Mouse (Mus musculus) lung, embryonic 15.5 days (tissue): ENCODE measurements around the gene Tenm2. TPM values are rescaled to one million over a fixed set of nuclear protein-coding genes. Genes with fewer than 3 reads are reported as not detected.

Experiments used
- ATAC-seq: fragments of 200-750 bp; cut with Nextera tagmentation; 2 replicates; pipeline ENCODE4 v1.8.0; 2017; ENCODE audit warnings: moderate number of reproducible peaks, borderline replicate concordance; ENCODE audit not compliant: low FRiP score, low TSS enrichment; ENCODE audit errors: extremely low read depth
- H3K27ac ChIP-seq: fragments of 300-500 bp; sonication (generic); 2 replicates; pipeline ENCODE4 v1.5.1; 2015; ENCODE audit warnings: moderate library complexity, mild to moderate bottlenecking, inconsistent platforms
- H3K27me3 ChIP-seq: fragments of 300-500 bp; sonication (generic); 2 replicates; pipeline ENCODE4 v1.6.1; 2015; ENCODE audit warnings: inconsistent platforms
- H3K36me3 ChIP-seq: fragments of 300-500 bp; sonication (generic); 2 replicates; pipeline ENCODE4 v1.6.1; 2015; ENCODE audit warnings: inconsistent platforms
- H3K4me1 ChIP-seq: fragments of 300-500 bp; sonication (generic); 2 replicates; pipeline ENCODE4 v1.6.1; 2015; ENCODE audit warnings: inconsistent platforms
- H3K4me2 ChIP-seq: fragments of 300-500 bp; sonication (generic); 2 replicates; pipeline ENCODE4 v1.6.1; 2015; ENCODE audit warnings: inconsistent platforms, mild to moderate bottlenecking, moderate library complexity
- H3K4me3 ChIP-seq: fragments of 300-500 bp; sonication (generic); 2 replicates; pipeline ENCODE4 v1.5.1; 2015; ENCODE audit warnings: mild to moderate bottlenecking, inconsistent platforms
- H3K9ac ChIP-seq: fragments of 300-500 bp; sonication (generic); 2 replicates; pipeline ENCODE4 v1.6.1; 2015; ENCODE audit warnings: inconsistent platforms
- H3K9me3 ChIP-seq: fragments of 300-500 bp; sonication (generic); 2 replicates; pipeline ENCODE4 v1.6.1; 2016; ENCODE audit warnings: inconsistent platforms
- WGBS: fragments of 180-500 bp; shearing (Covaris S2); methylation state at CpG from one replicate; pipeline ENCODE4 v1.1.7; 2015; 5-methylcytosine and 5-hydroxymethylcytosine counted together
- polyA plus RNA-seq: library from polyadenylated mRNA; unstranded; fragments of >200 nt; fragmentation: Nextera tagmentation; extraction: Ambion mirVana; gene quantifications from 2 replicates; pipeline ENCODE4 v1.2.1, GENCODE M21; 2015

Gene Tenm2
- polyA plus RNA-seq: 0.35 and 0.44 TPM in 2 replicates

- peak within 1 kb of the TSS; percentile 95 for H3K4me2 ChIP-seq
- no peaks in the 10 kb centered on the region for H3K36me3 ChIP-seq
- H3K4me3 ChIP-seq: peak within 1 kb of the TSS; percentile 72
- peak within 1 kb of the TSS; percentile 33 for H3K27ac ChIP-seq
- peaks cover 12% of the 10 kb centered on the region; the same call in 1 of the 2 replicates for H3K4me1 ChIP-seq
- H3K9me3 ChIP-seq: no peaks in the 10 kb centered on the region
- H3K9ac ChIP-seq: peak within 1 kb of the TSS; percentile 54
- peak; percentile 93 for ATAC-seq
- WGBS: 0% methylated on average over 57 of the region's 59 CpGs
- H3K27me3 ChIP-seq: peaks cover 33% of the 10 kb centered on the region
Measured at GRCm38 (mm10) chr11:37235914-37236600, at the start of gene Tenm2. TSS of gene Tenm2 (minus strand) at chr11:37235964.

- H3K9me3 ChIP-seq: no peaks in the 10 kb centered on the region
- H3K27me3 ChIP-seq: no peaks in the 10 kb centered on the region
- no peak for ATAC-seq
- no peak overlapping the region for H3K4me2 ChIP-seq
- no peak overlapping the region for H3K27ac ChIP-seq
- 82% methylated on average over 2 of the region's 2 CpGs for WGBS
- no peaks in the 10 kb centered on the region for H3K36me3 ChIP-seq
- H3K4me3 ChIP-seq: no peak overlapping the region
- no peak overlapping the region for H3K9ac ChIP-seq
- H3K4me1 ChIP-seq: no peaks in the 10 kb centered on the region
Measured at GRCm38 (mm10) chr11:37285186-37285585, 49.4 kb upstream of the Tenm2 start.

GRCm38 (mm10) chr11:37248796-37249195 is 13.0 kb upstream of the Tenm2 start:
- Histone ChIP-seq H3K9ac (no peak overlapping the region), H3K4me1 (no peaks in the 10 kb centered on the region), H3K36me3 (no peaks in the 10 kb centered on the region), H3K9me3 (no peaks in the 10 kb centered on the region), H3K4me3 (no peak overlapping the region), H3K27ac (no peak overlapping the region), H3K27me3 (no peaks in the 10 kb centered on the region), H3K4me2 (no peak overlapping the region)
- 75% methylated on average over 2 of the region's 2 CpGs for WGBS
- ATAC-seq: no peak

GRCm38 (mm10) chr11:37237096-37237725 is 1.4 kb upstream of the Tenm2 start:
- no peak for ATAC-seq
- peak overlapping the region; percentile 72 for H3K4me3 ChIP-seq
- H3K36me3 ChIP-seq: no peaks in the 10 kb centered on the region
- 49% methylated on average over 7 of the region's 7 CpGs for WGBS
- H3K4me2 ChIP-seq: peak overlapping the region; percentile 95
- peak overlapping the region; percentile 54 for H3K9ac ChIP-seq
- H3K9me3 ChIP-seq: no peaks in the 10 kb centered on the region
- H3K4me1 ChIP-seq: peaks cover 12% of the 10 kb centered on the region; the same call in 1 of the 2 replicates
- peaks cover 26% of the 10 kb centered on the region for H3K27me3 ChIP-seq
- no peak overlapping the region for H3K27ac ChIP-seq

GRCm38 (mm10) chr11:37236601-37237083 is 878 bp upstream of the Tenm2 start:
- under 1% methylated on average over 31 of the region's 31 CpGs for WGBS
- peak; percentile 88 for ATAC-seq

GRCm38 (mm10) chr11:37235021-37235795 is 556 bp downstream of the Tenm2 start:
- H3K9me3 ChIP-seq: no peaks in the 10 kb centered on the region
- 8% methylated on average over 18 of the region's 18 CpGs for WGBS

More at GRCm38 (mm10) chr11:37236601-37237083, 878 bp upstream of the Tenm2 start:
- Histone ChIP-seq H3K36me3 (no peaks in the 10 kb centered on the region), H3K27ac (peak overlapping the region; percentile 33), H3K4me3 (peak overlapping the region; percentile 72), H3K9me3 (no peaks in the 10 kb centered on the region), H3K9ac (peak overlapping the region; percentile 54), H3K27me3 (peaks cover 29% of the 10 kb centered on the region), H3K4me1 (peaks cover 12% of the 10 kb centered on the region; the same call in 1 of the 2 replicates), H3K4me2 (peak overlapping the region; percentile 95)

GRCm38 (mm10) chr11:37227404-37227803 is 8.4 kb downstream of the Tenm2 start:
- H3K27me3 ChIP-seq: 0 out of 2 replicates have a peak, but pooled peaks cover 7% of the 10 kb centered on the region
- no peaks in the 10 kb centered on the region for H3K4me1 ChIP-seq
- H3K9ac ChIP-seq: no peak overlapping the region
- H3K9me3 ChIP-seq: no peaks in the 10 kb centered on the region
- WGBS: 46% methylated on average over 1 of the region's 1 CpGs
- H3K36me3 ChIP-seq: no peaks in the 10 kb centered on the region
- H3K4me2 ChIP-seq: no peak overlapping the region
- H3K27ac ChIP-seq: no peak overlapping the region
- ATAC-seq: no peak
- no peak overlapping the region for H3K4me3 ChIP-seq

More at GRCm38 (mm10) chr11:37235021-37235795, 556 bp downstream of the Tenm2 start:
- no peak for ATAC-seq
- H3K27ac ChIP-seq: no peak overlapping the region
- peak overlapping the region; percentile 72 for H3K4me3 ChIP-seq
- peak overlapping the region; percentile 95 for H3K4me2 ChIP-seq
- no peaks in the 10 kb centered on the region for H3K36me3 ChIP-seq
- H3K27me3 ChIP-seq: peaks cover 33% of the 10 kb centered on the region
- H3K4me1 ChIP-seq: peaks cover 12% of the 10 kb centered on the region; the same call in 1 of the 2 replicates
- peak overlapping the region; percentile 1; the same call in 1 of the 2 replicates for H3K9ac ChIP-seq

GRCm38 (mm10) chr11:37226943-37227342 is 8.8 kb downstream of the Tenm2 start:
- Histone ChIP-seq H3K4me2 (no peak overlapping the region), H3K36me3 (no peaks in the 10 kb centered on the region), H3K9me3 (no peaks in the 10 kb centered on the region), H3K9ac (no peak overlapping the region), H3K4me1 (no peaks in the 10 kb centered on the region), H3K4me3 (no peak overlapping the region), H3K27me3 (0 out of 2 replicates have a peak, but pooled peaks cover 7% of the 10 kb centered on the region), H3K27ac (no peak overlapping the region)
- ATAC-seq: no peak
- WGBS: 56% methylated on average over 10 of the region's 10 CpGs

GRCm38 (mm10) chr11:37222737-37223136 is 13.0 kb downstream of the Tenm2 start:
- no peak overlapping the region for H3K9ac ChIP-seq
- no peaks in the 10 kb centered on the region for H3K4me1 ChIP-seq

GRCm38 (mm10) chr11:37222056-37222455 is 13.7 kb downstream of the Tenm2 start:
- H3K27me3 ChIP-seq: no peaks in the 10 kb centered on the region
- ATAC-seq: no peak
- no peak overlapping the region for H3K9ac ChIP-seq
- H3K9me3 ChIP-seq: no peaks in the 10 kb centered on the region
- no peaks in the 10 kb centered on the region for H3K36me3 ChIP-seq
- WGBS: 57% methylated on average over 2 of the region's 2 CpGs
- no peak overlapping the region for H3K27ac ChIP-seq
- H3K4me1 ChIP-seq: no peaks in the 10 kb centered on the region
- no peak overlapping the region for H3K4me2 ChIP-seq
- no peak overlapping the region for H3K4me3 ChIP-seq

More at GRCm38 (mm10) chr11:37222737-37223136, 13.0 kb downstream of the Tenm2 start:
- Histone ChIP-seq H3K36me3 (no peaks in the 10 kb centered on the region), H3K4me3 (no peak overlapping the region), H3K4me2 (no peak overlapping the region), H3K27ac (no peak overlapping the region), H3K27me3 (no peaks in the 10 kb centered on the region), H3K9me3 (no peaks in the 10 kb centered on the region)
- 46% methylated on average over 2 of the region's 2 CpGs for WGBS
- ATAC-seq: no peak

- 63% methylated on average over 6 of the region's 6 CpGs for WGBS
- H3K36me3 ChIP-seq: no peaks in the 10 kb centered on the region
- peak; percentile 80 for ATAC-seq
Measured at GRCm38 (mm10) chr11:37220921-37221320, 14.8 kb downstream of the Tenm2 start.

More at GRCm38 (mm10) chr11:37220921-37221320, 14.8 kb downstream of the Tenm2 start:
- no peaks in the 10 kb centered on the region for H3K9me3 ChIP-seq
- no peaks in the 10 kb centered on the region for H3K27me3 ChIP-seq
- H3K27ac ChIP-seq: no peak overlapping the region
- no peaks in the 10 kb centered on the region for H3K4me1 ChIP-seq
- no peak overlapping the region for H3K9ac ChIP-seq
- no peak overlapping the region for H3K4me2 ChIP-seq
- H3K4me3 ChIP-seq: no peak overlapping the region
